Mouse (Mus musculus): Measurements from ENCODE around the gene Slc22a14.
A peak's percentile ranks its signal among the peaks of the same experiment; 100 is the strongest.

Slc22a14 gene

GRCm38 (mm10) chr9:119205756-119206155 lies 159.6 kb downstream of the Slc22a14 start:
- DNase-seq (ENCODE audit: low read depth, low spot score), result no peak

GRCm38 (mm10) chr9:119203617-119204016 lies 161.7 kb downstream of the Slc22a14 start:
- no peak for DNase-seq (ENCODE audit: low read depth, low spot score)

GRCm38 (mm10) chr9:119201653-119202052 lies 163.7 kb downstream of the Slc22a14 start:
- no peak for DNase-seq (ENCODE audit: low read depth, low spot score)

GRCm38 (mm10) chr9:119199151-119199861 lies 166.0 kb downstream of the Slc22a14 start:
- DNase-seq (ENCODE audit: low read depth, low spot score), result no peak

- DNase-seq (ENCODE audit: low read depth, low spot score), result no peak
Observed at GRCm38 (mm10) chr9:119192202-119192990, 173.0 kb downstream of the Slc22a14 start.

- peak; percentile 67 for DNase-seq (ENCODE audit: low read depth, low spot score)
Observed at GRCm38 (mm10) chr9:119181241-119181728, 184.1 kb downstream of the Slc22a14 start.

GRCm38 (mm10) chr9:119179292-119179691 lies 186.1 kb downstream of the Slc22a14 start:
- DNase-seq (ENCODE audit: low read depth, low spot score), result no peak

- no peak for DNase-seq (ENCODE audit: low read depth, low spot score)
Observed at GRCm38 (mm10) chr9:119167608-119168007, 197.7 kb downstream of the Slc22a14 start.

GRCm38 (mm10) chr9:119165548-119165947 lies 199.8 kb downstream of the Slc22a14 start:
- no peak for DNase-seq (ENCODE audit: low read depth, low spot score)

GRCm38 (mm10) chr9:119164743-119165142 lies 200.6 kb downstream of the Slc22a14 start:
- DNase-seq (ENCODE audit: low read depth, low spot score), result peak; percentile 7

- DNase-seq (ENCODE audit: low read depth, low spot score), result no peak
Observed at GRCm38 (mm10) chr9:119160689-119161088, 204.7 kb downstream of the Slc22a14 start.

- DNase-seq (ENCODE audit: low read depth, low spot score), result no peak
Observed at GRCm38 (mm10) chr9:119158861-119159260, 206.5 kb downstream of the Slc22a14 start, which contains the start of gene Gm47289. Gm47289 (plus strand) TSS chr9:119159161.

- peak; percentile 68 for DNase-seq (ENCODE audit: low read depth, low spot score)
Observed at GRCm38 (mm10) chr9:119156278-119157201, 208.8 kb downstream of the Slc22a14 start, which contains the start of gene Acaa1b. Acaa1b (minus strand) TSS chr9:119157093.

- no peak for DNase-seq (ENCODE audit: low read depth, low spot score)
Observed at GRCm38 (mm10) chr9:119155826-119156225, 209.5 kb downstream of the Slc22a14 start.

- no peak for DNase-seq (ENCODE audit: low read depth, low spot score)
Observed at GRCm38 (mm10) chr9:119155416-119155815, 209.9 kb downstream of the Slc22a14 start.

- no peak for DNase-seq (ENCODE audit: low read depth, low spot score)
Observed at GRCm38 (mm10) chr9:119151751-119152150, 213.6 kb downstream of the Slc22a14 start.

- DNase-seq (ENCODE audit: low read depth, low spot score), result peak; percentile 62
Observed at GRCm38 (mm10) chr9:119149601-119150000, 215.8 kb downstream of the Slc22a14 start.

- no peak for DNase-seq (ENCODE audit: low read depth, low spot score)
Observed at GRCm38 (mm10) chr9:119146098-119146770, 219.1 kb downstream of the Slc22a14 start.

- DNase-seq (ENCODE audit: low read depth, low spot score), result no peak
Observed at GRCm38 (mm10) chr9:119145638-119146037, 219.7 kb downstream of the Slc22a14 start.

- no peak for DNase-seq (ENCODE audit: low read depth, low spot score)
Observed at GRCm38 (mm10) chr9:119145137-119145536, 220.2 kb downstream of the Slc22a14 start.

- DNase-seq (ENCODE audit: low read depth, low spot score), result no peak
Observed at GRCm38 (mm10) chr9:119144696-119145095, 220.7 kb downstream of the Slc22a14 start.
